ENCODE assay signal across 25 mouse cellular contexts in genomic region chr9:79216432-79216831, GRCm38 (mm10).
A peak's percentile ranks its signal among the peaks of the same experiment; 100 is the strongest.
DNase-seq lines count a peak whose midpoint lies in the region; ATAC-seq and TF ChIP-seq lines count a peak whose summit lies in the region.
"Had no signal": no experiment of that assay in that cellular context is flagged by ENCODE, and none has a peak within 500 bp of the region (broad histone marks: within the 10 kb centered on the region; RNA-seq: fewer than 3 reads in every experiment).

No protein-coding gene starts in this region.

- no peaks in the 10 kb centered on the region for H3K36me3 ChIP-seq in heart, embryonic 12.5 days
- no peaks in the 10 kb centered on the region for H3K36me3 ChIP-seq in kidney, postnatal 0 days (ENCODE audit: insufficient read depth, low read length)
- no peaks in the 10 kb centered on the region for H3K36me3 ChIP-seq in kidney, embryonic 15.5 days
- H3K36me3 ChIP-seq: forebrain, embryonic 10.5 days; forebrain, embryonic 15.5 days; G1E; intestine, embryonic 15.5 days; limb, embryonic 13.5 days; lung, embryonic 15.5 days; midbrain, embryonic 10.5 days; midbrain, embryonic 15.5 days had no signal

- no peak for TF ChIP-seq CTCF in kidney, postnatal 0 days (IDR thresholded peaks at IDR 0.05; ENCODE audit: low read depth)

- no peak for DNase-seq in heart, postnatal 10 days
- peak; percentile 4 for DNase-seq in kidney, postnatal 0 days (ENCODE audit: low spot score)
- DNase-seq in brain, adult 2 months (ENCODE audit: low read depth, low spot score), result peak; percentile 20
- no peak for DNase-seq in gastrocnemius, postnatal 25 days
- DNase-seq: adrenal gland, postnatal 14 days; cerebellum, adult 18-20 months; cerebellum, postnatal 10 days; gastrocnemius, postnatal 14 days; heart, adult 18-20 months; kidney, postnatal 25 days; spleen, adult 18-20 months; thymus, postnatal 14 days had no signal

- no peak overlapping the region for H3K4me3 ChIP-seq in heart, embryonic 12.5 days
- no peak overlapping the region for H3K4me3 ChIP-seq in kidney, postnatal 0 days (replicated peaks; ENCODE audit: low read depth, low read length)
- no peak overlapping the region for H3K4me3 ChIP-seq in kidney, embryonic 15.5 days (replicated peaks)
- H3K4me3 ChIP-seq: forebrain, embryonic 10.5 days; forebrain, embryonic 15.5 days; intestine, embryonic 15.5 days; limb, embryonic 13.5 days; lung, embryonic 15.5 days; midbrain, embryonic 10.5 days; midbrain, embryonic 15.5 days had no signal

- intact Hi-C loops in heart, postnatal 10 days (cut with DNase I), result no loop called here

- 66% methylated on average over 2 of the region's 2 CpGs for WGBS in heart, embryonic 12.5 days
- 55% methylated on average over 2 of the region's 2 CpGs for WGBS in kidney, postnatal 0 days
- WGBS in kidney, embryonic 15.5 days, result 57% methylated on average over 2 of the region's 2 CpGs

- no peaks in the 10 kb centered on the region for H3K9me3 ChIP-seq in heart, embryonic 12.5 days (replicated peaks)
- no peaks in the 10 kb centered on the region for H3K9me3 ChIP-seq in kidney, postnatal 0 days (replicated peaks; ENCODE audit: low read length)
- H3K9me3 ChIP-seq in kidney, embryonic 15.5 days (replicated peaks), result no peaks in the 10 kb centered on the region
- H3K9me3 ChIP-seq: forebrain, embryonic 10.5 days; forebrain, embryonic 15.5 days; G1E; intestine, embryonic 15.5 days; limb, embryonic 13.5 days; lung, embryonic 15.5 days; midbrain, embryonic 10.5 days; midbrain, embryonic 15.5 days had no signal

- H3K27me3 ChIP-seq in heart, embryonic 12.5 days (replicated peaks), result no peaks in the 10 kb centered on the region
- no peaks in the 10 kb centered on the region for H3K27me3 ChIP-seq in kidney, postnatal 0 days (ENCODE audit: insufficient read depth, low read length)
- no peaks in the 10 kb centered on the region for H3K27me3 ChIP-seq in kidney, embryonic 15.5 days
- H3K27me3 ChIP-seq: forebrain, embryonic 15.5 days; intestine, embryonic 15.5 days; limb, embryonic 13.5 days; lung, embryonic 15.5 days; midbrain, embryonic 15.5 days had no signal

- peaks cover 5% of the 10 kb centered on the region; the same call in 1 of the 2 replicates for H3K4me1 ChIP-seq in heart, embryonic 12.5 days (replicated peaks)
- H3K4me1 ChIP-seq in kidney, postnatal 0 days (replicated peaks; ENCODE audit: insufficient read depth, low read length), result no peaks in the 10 kb centered on the region
- H3K4me1 ChIP-seq in kidney, embryonic 15.5 days, result no peaks in the 10 kb centered on the region
- H3K4me1 ChIP-seq: forebrain, embryonic 10.5 days; forebrain, embryonic 15.5 days; intestine, embryonic 15.5 days; limb, embryonic 13.5 days; lung, embryonic 15.5 days; midbrain, embryonic 10.5 days; midbrain, embryonic 15.5 days had no signal

- no peak for ATAC-seq in heart, embryonic 12.5 days (ENCODE audit: insufficient number of reproducible peaks, low FRiP score)
- no peak for ATAC-seq in kidney, postnatal 0 days (replicated peaks; ENCODE audit: low FRiP score, low read depth)
- ATAC-seq in kidney, embryonic 15.5 days (replicated peaks; ENCODE audit: low FRiP score), result no peak
- no peak for ATAC-seq in erythroid progenitor cell, adult 5-6 weeks (replicated peaks; ENCODE audit: low FRiP score, poor library complexity, severe bottlenecking)
- ATAC-seq: forebrain, embryonic 15.5 days; hindbrain, postnatal 0 days; intestine, embryonic 15.5 days; midbrain, embryonic 15.5 days had no signal

- H3K4me2 ChIP-seq in heart, embryonic 12.5 days, result no peak overlapping the region
- no peak overlapping the region for H3K4me2 ChIP-seq in kidney, postnatal 0 days (ENCODE audit: low read length)
- H3K4me2 ChIP-seq in kidney, embryonic 15.5 days, result no peak overlapping the region
- H3K4me2 ChIP-seq: forebrain, embryonic 15.5 days; intestine, embryonic 15.5 days; limb, embryonic 13.5 days; liver, embryonic 11.5 days; lung, embryonic 15.5 days; midbrain, embryonic 15.5 days had no signal

- H3K9ac ChIP-seq in heart, embryonic 12.5 days, result no peak overlapping the region
- no peak overlapping the region for H3K9ac ChIP-seq in kidney, postnatal 0 days (ENCODE audit: low read depth, low read length)
- H3K9ac ChIP-seq in kidney, embryonic 15.5 days, result no peak overlapping the region
- H3K9ac ChIP-seq: forebrain, embryonic 15.5 days; intestine, embryonic 15.5 days; limb, embryonic 13.5 days; lung, embryonic 15.5 days; midbrain, embryonic 15.5 days had no signal

- peak overlapping the region; percentile 41; the same call in 1 of the 2 replicates for H3K27ac ChIP-seq in heart, embryonic 12.5 days (ENCODE audit: poor library complexity, severe bottlenecking)
- H3K27ac ChIP-seq in kidney, postnatal 0 days, result no peak overlapping the region
- no peak overlapping the region for H3K27ac ChIP-seq in kidney, embryonic 15.5 days
- H3K27ac ChIP-seq: forebrain, embryonic 10.5 days; forebrain, embryonic 15.5 days; hindbrain, postnatal 0 days; intestine, embryonic 15.5 days; limb, embryonic 13.5 days; lung, embryonic 15.5 days; midbrain, embryonic 10.5 days; midbrain, embryonic 15.5 days had no signal

Comparison
In these comparisons a context has a peak if more than half of its experiments do, and no peak if none do; other contexts are left out.
1. DNase-seq: peak in kidney, postnatal 0 days (single experiment) and brain, adult 2 months (single experiment); none in heart, postnatal 10 days (0 of 2) and gastrocnemius, postnatal 25 days (single experiment).